Mouse (Mus musculus) small intestine, adult 2 months (tissue): ENCODE measurements around the gene Fam234a.

Experiments
- CTCF ChIP-seq: fragments of 200-500 bp; IDR thresholded peaks from 2 replicates; pipeline ENCODE4 v1.5.1; 2012; ENCODE audit warnings: low read depth, mild to moderate bottlenecking, control low read depth, inconsistent platforms, low read length, moderate library complexity, mixed read lengths; ENCODE audit not compliant: insufficient replicate concordance, insufficient read length; ENCODE audit errors: extremely low read depth
- POLR2A ChIP-seq: fragments of 200-500 bp; IDR thresholded peaks from 2 replicates; pipeline ENCODE4 v1.6.1; 2012; ENCODE audit warnings: low read depth, mild to moderate bottlenecking, control low read depth, inconsistent platforms, low read length, moderate library complexity

GRCm38 (mm10) chr17:26239551-26239950, 4.5 kb downstream of the Fam234a start:
- TF ChIP-seq POLR2A (no peak), CTCF (no peak)
